Mouse (Mus musculus) heart, postnatal 0 days (tissue): ENCODE measurements at regions not wholly inside any gene's neighbourhood (a gene's known extent, or its start where the extent isn't known, plus 50 kb on each side); places are given as distances from the start of the nearest gene placed in this dataset.

ENCODE experiments used
- CTCF ChIP-seq: IDR thresholded peaks from 2 replicates; pipeline ENCODE4 v1.5.1; 2016; ENCODE audit warnings: antibody characterized with exemption, control low read depth, low read depth
- EP300 ChIP-seq: IDR thresholded peaks from 2 replicates; pipeline ENCODE4 v1.6.1; 2016; ENCODE audit warnings: antibody characterized with exemption, low read depth

GRCm38 (mm10) chr5:50290879-50291410, 232.1 kb upstream of the Adgra3 start:
- TF ChIP-seq EP300 (no peak), CTCF (no peak)
